Mouse (Mus musculus): Measurements from ENCODE around the gene Pcnx. TPM values are rescaled to one million over a fixed set of nuclear protein-coding genes. Genes with fewer than 3 reads are reported as not detected.

The Pcnx gene
- polyA plus RNA-seq, 1 experiment from 2014 or later: 12.0 TPM

- H3K9ac ChIP-seq: no peak overlapping the region
- no peaks in the 10 kb centered on the region for H3K27me3 ChIP-seq
- peaks cover 2% of the 10 kb centered on the region; the same call in 1 of the 2 replicates for H3K4me1 ChIP-seq
- no peaks in the 10 kb centered on the region for H3K9me3 ChIP-seq
- no peak overlapping the region for H3K27ac ChIP-seq
- H3K4me3 ChIP-seq: no peak overlapping the region
- ATAC-seq (ENCODE audit: borderline replicate concordance, extremely low read depth, low FRiP score, low TSS enrichment): no peak
- H3K4me2 ChIP-seq: no peak overlapping the region
- H3K36me3 ChIP-seq: 0 out of 2 replicates have a peak, but pooled peaks cover 2% of the 10 kb centered on the region
- WGBS: 92% methylated on average over 5 of the region's 5 CpGs
Measured at GRCm38 (mm10) chr12:81934510-81934909, 74.7 kb downstream of the Pcnx start.

- 77% methylated on average over 4 of the region's 4 CpGs for WGBS
- ATAC-seq (ENCODE audit: borderline replicate concordance, extremely low read depth, low FRiP score, low TSS enrichment): no peak
- H3K27ac ChIP-seq: no peak overlapping the region
- no peaks in the 10 kb centered on the region for H3K27me3 ChIP-seq
- no peaks in the 10 kb centered on the region for H3K4me1 ChIP-seq
- H3K9me3 ChIP-seq: no peaks in the 10 kb centered on the region
- H3K9ac ChIP-seq: no peak overlapping the region
- H3K4me3 ChIP-seq: no peak overlapping the region
- H3K4me2 ChIP-seq: no peak overlapping the region
- 0 out of 2 replicates have a peak, but pooled peaks cover 2% of the 10 kb centered on the region for H3K36me3 ChIP-seq
Measured at GRCm38 (mm10) chr12:81936066-81936465, 76.2 kb downstream of the Pcnx start.

- 82% methylated on average over 9 of the region's 9 CpGs for WGBS
- no peak overlapping the region for H3K4me2 ChIP-seq
- 0 out of 2 replicates have a peak, but pooled peaks cover 2% of the 10 kb centered on the region for H3K36me3 ChIP-seq
- H3K4me3 ChIP-seq: no peak overlapping the region
- peaks cover 23% of the 10 kb centered on the region for H3K4me1 ChIP-seq
- H3K9me3 ChIP-seq: no peaks in the 10 kb centered on the region
- H3K27me3 ChIP-seq: no peaks in the 10 kb centered on the region
- no peak overlapping the region for H3K9ac ChIP-seq
- no peak overlapping the region for H3K27ac ChIP-seq
- ATAC-seq (ENCODE audit: borderline replicate concordance, extremely low read depth, low FRiP score, low TSS enrichment): no peak
Measured at GRCm38 (mm10) chr12:81941191-81941590, 81.4 kb downstream of the Pcnx start.

- H3K9ac ChIP-seq: no peak overlapping the region
- no peaks in the 10 kb centered on the region for H3K27me3 ChIP-seq
- no peaks in the 10 kb centered on the region for H3K36me3 ChIP-seq
- 45% methylated on average over 12 of the region's 12 CpGs for WGBS
- H3K4me2 ChIP-seq: no peak overlapping the region
- H3K9me3 ChIP-seq: no peaks in the 10 kb centered on the region
- peak overlapping the region; percentile 67 for H3K27ac ChIP-seq
- H3K4me3 ChIP-seq: no peak overlapping the region
- peak; percentile 59; the same call in 1 of the 2 replicates for ATAC-seq (ENCODE audit: borderline replicate concordance, extremely low read depth, low FRiP score, low TSS enrichment)
- H3K4me1 ChIP-seq: peaks cover 23% of the 10 kb centered on the region
Measured at GRCm38 (mm10) chr12:81943331-81944062, 83.7 kb downstream of the Pcnx start.

- Histone ChIP-seq H3K27ac (no peak overlapping the region), H3K27me3 (no peaks in the 10 kb centered on the region), H3K36me3 (peaks cover 20% of the 10 kb centered on the region), H3K9ac (no peak overlapping the region), H3K4me3 (no peak overlapping the region), H3K4me2 (no peak overlapping the region), H3K9me3 (no peaks in the 10 kb centered on the region), H3K4me1 (peaks cover 9% of the 10 kb centered on the region)
- 69% methylated on average over 6 of the region's 6 CpGs for WGBS
- ATAC-seq (ENCODE audit: borderline replicate concordance, extremely low read depth, low FRiP score, low TSS enrichment): no peak
Measured at GRCm38 (mm10) chr12:81949026-81949425, 89.2 kb downstream of the Pcnx start.

GRCm38 (mm10) chr12:81950016-81950415, 90.2 kb downstream of the Pcnx start:
- no peak overlapping the region for H3K4me2 ChIP-seq
- WGBS: 79% methylated on average over 2 of the region's 2 CpGs
- H3K36me3 ChIP-seq: peaks cover 20% of the 10 kb centered on the region
- H3K9me3 ChIP-seq: no peaks in the 10 kb centered on the region
- H3K9ac ChIP-seq: no peak overlapping the region
- ATAC-seq (ENCODE audit: borderline replicate concordance, extremely low read depth, low FRiP score, low TSS enrichment): no peak
- H3K4me3 ChIP-seq: no peak overlapping the region
- no peaks in the 10 kb centered on the region; the same call in 1 of the 2 replicates for H3K4me1 ChIP-seq
- no peaks in the 10 kb centered on the region for H3K27me3 ChIP-seq
- H3K27ac ChIP-seq: no peak overlapping the region

- H3K36me3 ChIP-seq: peaks cover 10% of the 10 kb centered on the region; the same call in 1 of the 2 replicates
- H3K9me3 ChIP-seq: no peaks in the 10 kb centered on the region
- no peak overlapping the region for H3K9ac ChIP-seq
- H3K27ac ChIP-seq: no peak overlapping the region
- no peak overlapping the region for H3K4me2 ChIP-seq
- H3K4me3 ChIP-seq: no peak overlapping the region
- WGBS: 87% methylated on average over 4 of the region's 4 CpGs
- H3K27me3 ChIP-seq: no peaks in the 10 kb centered on the region
- H3K4me1 ChIP-seq: no peaks in the 10 kb centered on the region
- no peak for ATAC-seq (ENCODE audit: borderline replicate concordance, extremely low read depth, low FRiP score, low TSS enrichment)
Measured at GRCm38 (mm10) chr12:81958351-81958750, 98.5 kb downstream of the Pcnx start.

GRCm38 (mm10) chr12:81965416-81965815, 105.6 kb downstream of the Pcnx start:
- Histone ChIP-seq H3K27me3 (no peaks in the 10 kb centered on the region), H3K9ac (no peak overlapping the region), H3K4me3 (no peak overlapping the region), H3K9me3 (no peaks in the 10 kb centered on the region), H3K4me1 (peaks cover 9% of the 10 kb centered on the region; the same call in 1 of the 2 replicates), H3K4me2 (no peak overlapping the region), H3K36me3 (peaks cover 32% of the 10 kb centered on the region), H3K27ac (no peak overlapping the region)
- WGBS: 84% methylated on average over 2 of the region's 2 CpGs
- ATAC-seq (ENCODE audit: borderline replicate concordance, extremely low read depth, low FRiP score, low TSS enrichment): no peak

- WGBS: 58% methylated on average over 19 of the region's 19 CpGs
- H3K27ac ChIP-seq: peak overlapping the region; percentile 90
- peaks cover 19% of the 10 kb centered on the region for H3K4me1 ChIP-seq
- no peaks in the 10 kb centered on the region for H3K27me3 ChIP-seq
- peaks cover 36% of the 10 kb centered on the region for H3K36me3 ChIP-seq
- ATAC-seq (ENCODE audit: borderline replicate concordance, extremely low read depth, low FRiP score, low TSS enrichment): no peak
- no peak overlapping the region for H3K9ac ChIP-seq
- H3K4me2 ChIP-seq: 0 out of 2 replicates have a peak overlapping the region, but pooled peaks have one; percentile 12
- no peak overlapping the region for H3K4me3 ChIP-seq
- H3K9me3 ChIP-seq: no peaks in the 10 kb centered on the region
Measured at GRCm38 (mm10) chr12:81971042-81971883, 111.4 kb downstream of the Pcnx start.

GRCm38 (mm10) chr12:81971884-81972362, 112.1 kb downstream of the Pcnx start:
- no peak overlapping the region for H3K4me3 ChIP-seq
- WGBS: 59% methylated on average over 8 of the region's 8 CpGs
- H3K9me3 ChIP-seq: no peaks in the 10 kb centered on the region
- H3K36me3 ChIP-seq: peaks cover 38% of the 10 kb centered on the region
- no peak overlapping the region for H3K4me2 ChIP-seq
- no peak overlapping the region for H3K9ac ChIP-seq
- peak overlapping the region; percentile 90 for H3K27ac ChIP-seq
- peaks cover 19% of the 10 kb centered on the region for H3K4me1 ChIP-seq
- H3K27me3 ChIP-seq: no peaks in the 10 kb centered on the region
- ATAC-seq (ENCODE audit: borderline replicate concordance, extremely low read depth, low FRiP score, low TSS enrichment): peak; percentile 85

- H3K27ac ChIP-seq: no peak overlapping the region
- H3K4me3 ChIP-seq: no peak overlapping the region
- 42% methylated on average over 2 of the region's 2 CpGs for WGBS
- peaks cover 15% of the 10 kb centered on the region for H3K4me1 ChIP-seq
- H3K4me2 ChIP-seq: no peak overlapping the region
- peaks cover 43% of the 10 kb centered on the region for H3K36me3 ChIP-seq
- ATAC-seq (ENCODE audit: borderline replicate concordance, extremely low read depth, low FRiP score, low TSS enrichment): no peak
- no peaks in the 10 kb centered on the region for H3K9me3 ChIP-seq
- no peak overlapping the region for H3K9ac ChIP-seq
- no peaks in the 10 kb centered on the region for H3K27me3 ChIP-seq
Measured at GRCm38 (mm10) chr12:81974806-81975205, 115.0 kb downstream of the Pcnx start.

- no peaks in the 10 kb centered on the region for H3K4me1 ChIP-seq
- WGBS: 77% methylated on average over 4 of the region's 4 CpGs
- peaks cover 58% of the 10 kb centered on the region for H3K36me3 ChIP-seq
- no peak for ATAC-seq (ENCODE audit: borderline replicate concordance, extremely low read depth, low FRiP score, low TSS enrichment)
- no peaks in the 10 kb centered on the region for H3K27me3 ChIP-seq
- H3K27ac ChIP-seq: no peak overlapping the region
- no peak overlapping the region for H3K4me2 ChIP-seq
- H3K9me3 ChIP-seq: no peaks in the 10 kb centered on the region
- no peak overlapping the region for H3K4me3 ChIP-seq
- no peak overlapping the region for H3K9ac ChIP-seq
Measured at GRCm38 (mm10) chr12:81977346-81977745, 117.5 kb downstream of the Pcnx start.

Measured in lung, embryonic 15.5 days (tissue).